Mouse (Mus musculus) brain, embryonic 14.5 days (tissue): ENCODE data around the gene Acvr2a.

Experiments used
- CTCF ChIP-seq: fragments of 200-500 bp; IDR thresholded peaks from 2 replicates; pipeline ENCODE4 v1.5.1; 2012; ENCODE audit warnings: inconsistent platforms, mild to moderate bottlenecking, moderate library complexity, borderline replicate concordance; ENCODE audit not compliant: insufficient read depth, insufficient read length; ENCODE audit errors: extremely low read depth
- POLR2A ChIP-seq: fragments of 200-500 bp; IDR thresholded peaks from 2 replicates; pipeline ENCODE4 v1.6.1; 2012; ENCODE audit warnings: mild to moderate bottlenecking, inconsistent platforms, borderline replicate concordance; ENCODE audit not compliant: poor library complexity, insufficient read depth, insufficient read length, severe bottlenecking; ENCODE audit errors: extremely low read depth

DNA sequence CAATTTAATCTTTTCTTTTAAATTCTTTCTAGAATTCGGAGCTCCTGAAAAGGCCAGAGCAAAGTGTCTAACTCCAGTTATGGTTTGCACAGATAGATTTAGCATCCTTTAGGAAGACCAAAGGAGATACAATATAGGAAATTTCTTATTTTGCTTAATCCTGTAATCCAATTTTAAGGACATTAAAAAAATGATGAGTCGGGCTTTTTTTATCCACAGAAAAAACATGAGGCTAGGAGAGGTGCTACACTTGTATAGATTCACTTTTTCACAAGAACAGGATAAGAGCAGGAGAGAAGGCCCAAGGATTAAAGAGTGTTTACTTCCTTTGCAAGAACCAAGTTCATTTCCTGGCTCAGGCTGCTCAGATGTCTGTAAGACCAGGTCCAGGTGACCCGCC is 81.3 kb downstream of the Acvr2a start:
- no peak for TF ChIP-seq CTCF
- TF ChIP-seq POLR2A: no peak
